Comparison of ENCODE assay signal across 8 mouse cellular contexts in the genomic region with DNA sequence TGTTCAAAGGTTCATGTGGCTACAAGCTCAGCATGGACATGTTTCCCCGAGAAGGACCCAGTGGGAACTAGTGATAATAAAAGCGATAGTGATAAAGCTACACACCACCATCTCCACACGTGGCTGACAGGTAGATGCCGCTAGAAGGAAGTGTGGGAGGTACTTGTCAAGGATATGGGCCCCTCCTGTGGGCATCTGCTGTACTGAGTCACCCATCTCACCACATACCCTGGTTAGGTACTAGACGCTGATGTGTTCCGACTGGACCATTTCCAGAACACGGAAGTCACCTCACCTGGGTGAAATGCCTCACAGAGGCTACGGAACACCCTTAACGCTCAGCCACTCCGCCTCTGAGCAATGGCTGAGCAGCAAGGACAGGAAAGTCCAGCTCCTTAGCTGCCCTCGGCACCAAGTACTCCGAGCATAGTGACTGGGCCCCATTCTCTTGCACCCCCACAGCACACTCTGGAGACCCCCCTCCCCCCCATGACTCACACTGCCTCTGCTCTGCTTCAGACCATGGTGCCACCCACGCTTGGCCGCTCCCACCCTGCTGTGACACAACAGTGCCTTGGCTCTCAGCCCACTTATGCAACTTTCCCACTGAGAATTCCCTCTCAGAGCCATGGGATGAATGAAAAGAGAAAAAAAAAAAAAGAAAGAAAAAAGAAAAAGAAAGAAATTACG. TPM values are rescaled to one million over a fixed set of nuclear protein-coding genes. Genes with fewer than 3 reads are reported as not detected.
A peak's percentile ranks its signal among the peaks of the same experiment; 100 is the strongest.
DNase-seq lines count a peak whose midpoint lies in the region; ATAC-seq and TF ChIP-seq lines count a peak whose summit lies in the region.

No protein-coding gene starts in this region.

- H3K27me3 ChIP-seq in limb, embryonic 15.5 days = no peaks in the 10 kb centered on the region
- H3K27me3 ChIP-seq in limb, embryonic 10.5 days (ENCODE audit: low read depth, poor library complexity, severe bottlenecking) = no peaks in the 10 kb centered on the region

- WGBS in limb, embryonic 15.5 days = 82% methylated on average over 15 of the region's 15 CpGs
- WGBS in limb, embryonic 10.5 days = 95% methylated on average over 15 of the region's 15 CpGs

- ATAC-seq in limb, embryonic 15.5 days (ENCODE audit: insufficient number of reproducible peaks, low FRiP score, low TSS enrichment, low read depth) = peak; percentile 8; the same call in 1 of the 2 replicates
- no peak for ATAC-seq in monocyte, adult 5-6 weeks (replicated peaks; ENCODE audit: insufficient number of reproducible peaks, low FRiP score, low TSS enrichment, poor library complexity, severe bottlenecking)

- no peak for DNase-seq in limb, embryonic 10.5 days (ENCODE audit: low spot score)
- DNase-seq in adrenal gland, adult 2 months = peak; percentile 88
- peak; percentile 81 for DNase-seq in gastrocnemius, adult 2 months
- peak; percentile 67 to 93 for DNase-seq in layer of hippocampus, adult 18-20 months (ENCODE audit: low spot score in 2 of 2)
- peak; percentile 85 for DNase-seq in lung, postnatal 25 days (ENCODE audit: low spot score)
- no peak for DNase-seq in embryo, embryonic 11 days

- intact Hi-C loops in gastrocnemius, adult 2 months (cut with DNase I) = no loop called here

- no peak for TF ChIP-seq CTCF in gastrocnemius, adult 2 months (IDR thresholded peaks at IDR 0.05)

- no peaks in the 10 kb centered on the region for H3K9me3 ChIP-seq in limb, embryonic 15.5 days
- H3K9me3 ChIP-seq in limb, embryonic 10.5 days (replicated peaks) = no peaks in the 10 kb centered on the region

- 0 out of 2 replicates have a peak overlapping the region, but pooled peaks have one; percentile 33 for H3K27ac ChIP-seq in limb, embryonic 15.5 days
- H3K27ac ChIP-seq in limb, embryonic 10.5 days = no peak overlapping the region
- H3K27ac ChIP-seq in gastrocnemius, adult 2 months = peak overlapping the region; percentile 70

- H3K4me3 ChIP-seq in limb, embryonic 15.5 days = no peak overlapping the region
- no peak overlapping the region for H3K4me3 ChIP-seq in limb, embryonic 10.5 days
- no peak overlapping the region for H3K4me3 ChIP-seq in gastrocnemius, adult 2 months

- peaks cover 15% of the 10 kb centered on the region for H3K4me1 ChIP-seq in limb, embryonic 15.5 days
- H3K4me1 ChIP-seq in limb, embryonic 10.5 days = peaks cover 9% of the 10 kb centered on the region; the same call in 1 of the 2 replicates

- H3K36me3 ChIP-seq in limb, embryonic 15.5 days = peaks cover 44% of the 10 kb centered on the region
- peaks cover 73% of the 10 kb centered on the region for H3K36me3 ChIP-seq in limb, embryonic 10.5 days

- no peak overlapping the region for H3K9ac ChIP-seq in limb, embryonic 15.5 days

- no peak overlapping the region for H3K4me2 ChIP-seq in limb, embryonic 15.5 days

RNA-seq across cellular contexts. Expression of gene Cd101, which starts 18.4 kb away (rescaled TPM):
- 0.23 and 0.37 TPM in 2 replicates for polyA plus RNA-seq in limb, embryonic 15.5 days (2015; fragmentation: Nextera tagmentation; extraction: Ambion mirVana)
- polyA plus RNA-seq in limb, embryonic 10.5 days (2016; fragmentation: Nextera tagmentation; extraction: Ambion mirVana) = 0.04 TPM in 1 of 2 replicates, not detected in the other
- under 1 TPM; 0.20 to 0.24 TPM for total RNA-seq in adrenal gland, adult 2 months (2021)
- 0.04 and 0.13 TPM in 2 replicates for polyA plus RNA-seq in adrenal gland, adult 2 months (2012; rRNA removed)
- under 1 TPM; 0.06 to 0.13 TPM for total RNA-seq in gastrocnemius, adult 2 months (2021)
- total RNA-seq in layer of hippocampus, adult 18-20 months (2021) = under 1 TPM; 0.36 to 0.52 TPM
- 0.75 to 1.5 TPM (median 1.1 TPM) in 3 replicates for total RNA-seq in monocyte, adult 5-6 weeks (2017)

Comparison
In these comparisons a context has a peak if more than half of its experiments do, and no peak if none do; other contexts are left out.
1. DNase-seq: peak in adrenal gland, adult 2 months (single experiment), gastrocnemius, adult 2 months (single experiment), layer of hippocampus, adult 18-20 months (2 of 2) and lung, postnatal 25 days (single experiment); none in limb, embryonic 10.5 days (single experiment) and embryo, embryonic 11 days (single experiment).